Mouse (Mus musculus) hindbrain, embryonic 12.5 days (tissue): ENCODE results near the gene Ces2f. TPM values are rescaled to one million over a fixed set of nuclear protein-coding genes. Genes with fewer than 3 reads are reported as not detected.

ENCODE experiments used
- ATAC-seq: fragments of 200-750 bp; cut with Nextera tagmentation; 2 replicates; pipeline ENCODE4 v1.8.0; 2017; ENCODE audit warnings: moderate TSS enrichment; ENCODE audit not compliant: low FRiP score
- H3K27ac ChIP-seq: fragments of 300-500 bp; sonication (generic); 2 replicates; pipeline ENCODE4 v1.5.1; 2016; ENCODE audit warnings: mild to moderate bottlenecking
- H3K27me3 ChIP-seq: fragments of 300-500 bp; sonication (generic); 2 replicates; pipeline ENCODE4 v1.6.1; 2016; ENCODE audit warnings: mild to moderate bottlenecking
- H3K36me3 ChIP-seq: fragments of 300-500 bp; sonication (generic); 2 replicates; pipeline ENCODE4 v1.6.1; 2016; ENCODE audit warnings: mild to moderate bottlenecking
- H3K4me1 ChIP-seq: fragments of 300-500 bp; sonication (generic); 2 replicates; pipeline ENCODE4 v1.6.1; 2016
- H3K4me2 ChIP-seq: fragments of 300-500 bp; sonication (generic); replicated peaks from 2 replicates; pipeline ENCODE4 v1.6.1; 2016; ENCODE audit warnings: mild to moderate bottlenecking
- H3K4me3 ChIP-seq: fragments of 300-500 bp; sonication (generic); 2 replicates; pipeline ENCODE4 v1.5.1; 2016; ENCODE audit warnings: mild to moderate bottlenecking
- H3K9ac ChIP-seq: fragments of 300-500 bp; sonication (generic); 2 replicates; pipeline ENCODE4 v1.6.1; 2016; ENCODE audit warnings: mild to moderate bottlenecking, moderate library complexity
- H3K9me3 ChIP-seq: fragments of 300-500 bp; sonication (generic); replicated peaks from 2 replicates; pipeline ENCODE4 v1.6.1; 2016; ENCODE audit warnings: mild to moderate bottlenecking
- WGBS: fragments of 180-500 bp; shearing (Covaris S2); methylation state at CpG from one replicate; pipeline ENCODE4 v1.1.7; 2016; 5-methylcytosine and 5-hydroxymethylcytosine counted together
- polyA plus RNA-seq: library from polyadenylated mRNA; unstranded; fragments of >200 nt; fragmentation: Nextera tagmentation; extraction: Ambion mirVana; gene quantifications from 2 replicates; pipeline ENCODE4 v1.2.1, GENCODE M21; 2016

Gene Ces2f
- polyA plus RNA-seq, 1 experiment from 2014 or later, result not detected

DNA sequence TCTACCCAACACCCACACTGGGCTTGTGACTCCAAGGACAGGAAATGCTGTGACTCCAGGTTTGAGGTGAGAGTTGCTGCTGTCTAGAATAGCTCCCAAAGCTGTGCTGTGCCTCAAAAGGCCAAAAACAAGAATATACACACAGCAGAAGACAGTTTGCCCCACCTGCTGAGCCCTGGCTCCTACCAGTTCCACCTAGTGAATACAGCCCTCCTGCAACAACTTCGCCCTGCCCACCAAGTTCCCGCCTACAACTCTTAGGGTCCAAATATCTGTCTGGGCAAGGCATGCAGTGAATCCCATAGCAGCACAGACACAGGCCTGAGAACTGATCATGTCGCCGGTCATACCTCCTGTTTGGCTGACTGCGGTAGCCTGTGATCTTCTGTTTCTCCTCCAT lies 37.0 kb downstream of the Ces2f start:
- ATAC-seq, result no peak
- Histone ChIP-seq H3K4me2 (no peak overlapping the region), H3K4me1 (no peaks in the 10 kb centered on the region), H3K9me3 (peaks cover 12% of the 10 kb centered on the region; the same call in 1 of the 2 replicates), H3K9ac (no peak overlapping the region), H3K36me3 (no peaks in the 10 kb centered on the region), H3K4me3 (no peak overlapping the region), H3K27ac (no peak overlapping the region), H3K27me3 (no peaks in the 10 kb centered on the region)
- WGBS, result 90% methylated on average over 5 of the region's 5 CpGs

DNA sequence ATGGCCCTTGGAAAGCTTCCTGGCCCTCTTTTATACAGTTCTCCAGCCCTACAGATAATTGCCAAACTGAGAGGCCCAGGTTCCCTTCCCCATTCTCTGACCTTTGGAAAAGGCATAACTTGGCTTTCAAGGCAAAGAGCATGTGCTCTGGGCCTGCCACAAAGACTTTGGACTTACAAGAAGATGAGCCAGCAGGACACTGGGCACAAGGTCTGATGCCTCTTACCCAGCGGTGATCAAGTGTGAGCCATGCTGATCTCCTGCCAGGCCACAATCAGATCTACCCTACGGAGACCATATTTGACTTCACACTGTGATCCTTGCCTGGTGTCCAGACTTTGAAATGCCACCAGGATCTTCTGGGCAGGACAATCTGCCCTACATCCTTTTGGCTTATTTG lies 37.8 kb downstream of the Ces2f start:
- no peak overlapping the region for H3K27ac ChIP-seq
- H3K27me3 ChIP-seq, result no peaks in the 10 kb centered on the region
- ATAC-seq, result no peak
- H3K4me3 ChIP-seq, result no peak overlapping the region
- peaks cover 7% of the 10 kb centered on the region; the same call in 1 of the 2 replicates for H3K9me3 ChIP-seq
- no peak overlapping the region for H3K9ac ChIP-seq
- H3K4me1 ChIP-seq, result no peaks in the 10 kb centered on the region
- no peak overlapping the region for H3K4me2 ChIP-seq
- WGBS, result 87% methylated on average over 2 of the region's 2 CpGs
- no peaks in the 10 kb centered on the region for H3K36me3 ChIP-seq

DNA sequence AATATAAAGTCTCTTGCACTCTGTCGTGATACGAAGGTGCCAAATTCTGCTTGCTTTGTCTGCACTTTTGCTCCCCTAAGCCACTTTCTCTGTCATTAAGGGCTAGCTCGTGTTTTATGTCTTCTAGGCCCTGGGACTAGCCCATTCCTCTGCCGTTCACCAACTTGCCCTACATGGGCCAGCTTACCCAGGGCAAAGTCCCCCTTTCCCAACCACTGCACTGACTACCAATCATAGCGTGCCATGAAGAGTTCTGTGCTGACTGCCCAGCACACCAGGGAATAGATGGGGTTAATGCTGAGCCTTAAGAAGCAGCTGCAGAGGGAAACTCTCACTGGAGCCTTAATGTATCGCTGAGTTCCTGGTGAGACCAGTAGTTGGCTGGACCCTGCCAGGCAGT lies 51.0 kb downstream of the Ces2f start:
- no peaks in the 10 kb centered on the region for H3K36me3 ChIP-seq
- H3K27me3 ChIP-seq, result no peaks in the 10 kb centered on the region
- no peaks in the 10 kb centered on the region for H3K4me1 ChIP-seq
- no peaks in the 10 kb centered on the region for H3K9me3 ChIP-seq
- no peak overlapping the region for H3K4me3 ChIP-seq
- 79% methylated on average over 6 of the region's 6 CpGs for WGBS
- ATAC-seq, result no peak
- H3K4me2 ChIP-seq, result no peak overlapping the region
- no peak overlapping the region for H3K27ac ChIP-seq
- no peak overlapping the region for H3K9ac ChIP-seq

- Histone ChIP-seq H3K36me3 (no peaks in the 10 kb centered on the region), H3K27ac (no peak overlapping the region), H3K4me1 (no peaks in the 10 kb centered on the region), H3K9ac (no peak overlapping the region), H3K9me3 (no peaks in the 10 kb centered on the region), H3K27me3 (no peaks in the 10 kb centered on the region), H3K4me3 (no peak overlapping the region), H3K4me2 (no peak overlapping the region)
- ATAC-seq, result no peak
- WGBS, result 87% methylated on average over 6 of the region's 6 CpGs
Measured at GRCm38 (mm10) chr8:104999183-104999582, 52.0 kb downstream of the Ces2f start.

DNA sequence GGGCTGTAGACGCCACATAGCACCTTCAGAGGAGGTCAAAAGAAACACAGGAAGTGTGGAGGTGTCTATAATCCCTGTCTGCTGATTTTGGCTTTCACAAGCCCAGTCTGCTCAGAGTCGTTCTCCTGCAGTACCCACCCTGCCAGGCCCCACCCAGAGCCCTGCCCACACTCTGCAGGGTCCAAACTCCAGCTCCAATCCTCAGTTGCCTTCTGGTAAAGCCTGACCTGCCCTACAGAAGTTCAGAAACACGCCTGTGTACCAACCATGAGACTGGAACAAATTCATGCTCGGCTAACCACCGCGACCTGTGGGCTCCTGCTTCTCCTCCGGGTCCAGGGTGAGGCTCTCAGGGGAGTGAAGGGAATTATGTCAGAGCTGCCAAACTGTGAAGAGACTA lies 53.4 kb downstream of the Ces2f start, which contains the start of gene Ces2h:
Ces2h (plus strand) TSS at position 268 of the 400 bp plus-strand sequence.
- Histone ChIP-seq H3K9me3 (no peaks in the 10 kb centered on the region), H3K36me3 (no peaks in the 10 kb centered on the region), H3K27ac (no peak within 1 kb of the TSS), H3K4me1 (no peaks in the 10 kb centered on the region), H3K4me2 (no peak within 1 kb of the TSS), H3K27me3 (no peaks in the 10 kb centered on the region), H3K9ac (no peak within 1 kb of the TSS), H3K4me3 (no peak within 1 kb of the TSS)
- WGBS, result 85% methylated on average over 7 of the region's 7 CpGs
- ATAC-seq, result no peak

Other genes starting within 250 kb of the Ces2f start
- gene Ces2a, start 213.4 kb upstream of the Ces2f start, polyA plus RNA-seq, result not detected in 2 replicates
- gene Ces2b, start 115.8 kb upstream of the Ces2f start, polyA plus RNA-seq, result 0.10 and 0.38 TPM in 2 replicates
- not detected in 2 replicates for gene Ces2c, start 100.3 kb upstream of the Ces2f start, polyA plus RNA-seq
- not detected in 2 replicates for gene Ces2e, start 21.1 kb upstream of the Ces2f start, polyA plus RNA-seq
- not detected in 2 replicates for gene Ces2g, start 14.4 kb downstream of the Ces2f start, polyA plus RNA-seq
- not detected in 2 replicates for gene Ces2h, start 53.5 kb downstream of the Ces2f start, polyA plus RNA-seq
- not detected in 2 replicates for gene Ces3a, start 101.2 kb downstream of the Ces2f start, polyA plus RNA-seq
- gene Ces3b, start 136.4 kb downstream of the Ces2f start, polyA plus RNA-seq, result not detected in 2 replicates
- gene Ces4a, start 184.4 kb downstream of the Ces2f start, polyA plus RNA-seq, result not detected in 2 replicates
- gene Cbfb, start 223.3 kb downstream of the Ces2f start, polyA plus RNA-seq, result 66.2 and 72.5 TPM in 2 replicates